Mouse (Mus musculus) neural tube, embryonic 14.5 days (tissue): ENCODE results near the gene Kalrn. TPM values are rescaled to one million over a fixed set of nuclear protein-coding genes. Genes with fewer than 3 reads are reported as not detected.
A peak's percentile ranks its signal among the peaks of the same experiment; 100 is the strongest.

ENCODE experiments used
- ATAC-seq: fragments of 200-750 bp; cut with Nextera tagmentation; 2 replicates; pipeline ENCODE4 v1.8.0; 2017; ENCODE audit warnings: low read depth, mild to moderate bottlenecking, moderate TSS enrichment, moderate library complexity
- H3K27ac ChIP-seq: fragments of 300-500 bp; sonication (generic); 2 replicates; pipeline ENCODE4 v1.5.1; 2014; ENCODE audit warnings: low read depth, mild to moderate bottlenecking, control low read depth, low read length, moderate library complexity, mixed read lengths
- H3K27me3 ChIP-seq: fragments of 300-500 bp; sonication (generic); 2 replicates; pipeline ENCODE4 v1.6.1; 2014; ENCODE audit warnings: low read length; ENCODE audit not compliant: control insufficient read depth, insufficient read depth
- H3K36me3 ChIP-seq: fragments of 300-500 bp; sonication (generic); 2 replicates; pipeline ENCODE4 v1.6.1; 2014; ENCODE audit warnings: low read length, mixed read lengths; ENCODE audit not compliant: control insufficient read depth, insufficient read depth
- H3K4me1 ChIP-seq: fragments of 300-500 bp; sonication (generic); 2 replicates; pipeline ENCODE4 v1.6.1; 2014; ENCODE audit warnings: low read length; ENCODE audit not compliant: control insufficient read depth, insufficient read depth
- H3K4me2 ChIP-seq: fragments of 300-500 bp; sonication (generic); 2 replicates; pipeline ENCODE4 v1.6.1; 2014; ENCODE audit warnings: mild to moderate bottlenecking, low read depth, low read length, control low read depth
- H3K4me3 ChIP-seq: fragments of 300-500 bp; sonication (generic); 2 replicates; pipeline ENCODE4 v1.5.1; 2014; ENCODE audit warnings: low read depth, low read length, control low read depth, mixed read lengths
- H3K9ac ChIP-seq: fragments of 300-500 bp; sonication (generic); replicated peaks from 2 replicates; pipeline ENCODE4 v1.6.1; 2014; ENCODE audit warnings: low read depth, mild to moderate bottlenecking, control low read depth, low read length, mixed read lengths
- H3K9me3 ChIP-seq: fragments of 300-500 bp; sonication (generic); 2 replicates; pipeline ENCODE4 v1.6.1; 2016; ENCODE audit warnings: low read length; ENCODE audit not compliant: control insufficient read depth
- WGBS: fragments of 180-500 bp; shearing (Covaris S2); extraction: QIAGEN DNeasy Blood & Tissue Kit; methylation state at CpG from one replicate; pipeline ENCODE4 v1.1.7; 2014; 5-methylcytosine and 5-hydroxymethylcytosine counted together
- polyA plus RNA-seq: library from polyadenylated mRNA; unstranded; fragments of >200 nt; fragmentation: Nextera tagmentation; extraction: Ambion mirVana; gene quantifications from 2 replicates; pipeline ENCODE4 v1.2.1, GENCODE M21; 2014

Gene Kalrn
- 33.8 and 34.2 TPM in 2 replicates for polyA plus RNA-seq

- under 1% methylated on average over 22 of the region's 84 CpGs for WGBS
These were observed at the start of gene Kalrn for GRCm38 (mm10) chr16:34573151-34573802. Gene Kalrn (minus strand): TSS chr16:34573532.

GRCm38 (mm10) chr16:34614021-34614420 lies 40.7 kb upstream of the Kalrn start:
- Histone ChIP-seq H3K27ac (no peak overlapping the region), H3K4me2 (no peak overlapping the region), H3K4me3 (no peak overlapping the region), H3K27me3 (no peaks in the 10 kb centered on the region), H3K4me1 (no peaks in the 10 kb centered on the region), H3K9ac (no peak overlapping the region), H3K9me3 (no peaks in the 10 kb centered on the region), H3K36me3 (no peaks in the 10 kb centered on the region)
- ATAC-seq, result no peak
- WGBS, result 81% methylated on average over 2 of the region's 2 CpGs

More at GRCm38 (mm10) chr16:34573151-34573802, at the start of gene Kalrn:
- Histone ChIP-seq H3K27me3 (no peaks in the 10 kb centered on the region), H3K4me2 (peak within 1 kb of the TSS; percentile 71), H3K9me3 (no peaks in the 10 kb centered on the region), H3K4me1 (peaks cover 27% of the 10 kb centered on the region; the same call in 1 of the 2 replicates), H3K36me3 (no peaks in the 10 kb centered on the region), H3K4me3 (peak within 1 kb of the TSS; percentile 97), H3K9ac (peak within 1 kb of the TSS; percentile 98), H3K27ac (peak within 1 kb of the TSS; percentile 96)
- ATAC-seq, result peak; percentile 93

- H3K9me3 ChIP-seq, result no peaks in the 10 kb centered on the region
- H3K27ac ChIP-seq, result no peak overlapping the region
- no peak overlapping the region for H3K9ac ChIP-seq
- ATAC-seq, result no peak
- H3K36me3 ChIP-seq, result no peaks in the 10 kb centered on the region
- no peaks in the 10 kb centered on the region for H3K27me3 ChIP-seq
- H3K4me1 ChIP-seq, result no peaks in the 10 kb centered on the region
- WGBS, result 85% methylated on average over 1 of the region's 1 CpGs
- H3K4me2 ChIP-seq, result no peak overlapping the region
- no peak overlapping the region for H3K4me3 ChIP-seq
These were observed 36.8 kb upstream of the Kalrn start for GRCm38 (mm10) chr16:34610137-34610536.

- Histone ChIP-seq H3K9me3 (no peaks in the 10 kb centered on the region), H3K9ac (no peak overlapping the region), H3K27me3 (no peaks in the 10 kb centered on the region), H3K4me1 (no peaks in the 10 kb centered on the region), H3K4me2 (no peak overlapping the region), H3K27ac (no peak overlapping the region), H3K36me3 (no peaks in the 10 kb centered on the region), H3K4me3 (no peak overlapping the region)
- ATAC-seq, result no peak
- WGBS, result 36% methylated on average over 3 of the region's 3 CpGs
These were observed 32.3 kb upstream of the Kalrn start for GRCm38 (mm10) chr16:34605679-34606078.

- Histone ChIP-seq H3K9me3 (no peaks in the 10 kb centered on the region), H3K36me3 (no peaks in the 10 kb centered on the region), H3K27ac (no peak overlapping the region), H3K4me1 (no peaks in the 10 kb centered on the region), H3K4me3 (no peak overlapping the region), H3K4me2 (no peak overlapping the region), H3K9ac (no peak overlapping the region), H3K27me3 (no peaks in the 10 kb centered on the region)
- ATAC-seq, result no peak
- WGBS, result 62% methylated on average over 6 of the region's 6 CpGs
These were observed 30.5 kb upstream of the Kalrn start for GRCm38 (mm10) chr16:34603854-34604253.

GRCm38 (mm10) chr16:34603076-34603475 lies 29.7 kb upstream of the Kalrn start:
- 72% methylated on average over 4 of the region's 4 CpGs for WGBS
- ATAC-seq, result no peak

GRCm38 (mm10) chr16:34601954-34602353 lies 28.6 kb upstream of the Kalrn start:
- ATAC-seq, result no peak
- no peak overlapping the region for H3K9ac ChIP-seq
- no peak overlapping the region for H3K27ac ChIP-seq
- H3K9me3 ChIP-seq, result no peaks in the 10 kb centered on the region
- H3K27me3 ChIP-seq, result no peaks in the 10 kb centered on the region
- H3K4me1 ChIP-seq, result no peaks in the 10 kb centered on the region
- H3K4me3 ChIP-seq, result no peak overlapping the region
- 63% methylated on average over 4 of the region's 4 CpGs for WGBS
- no peaks in the 10 kb centered on the region for H3K36me3 ChIP-seq
- H3K4me2 ChIP-seq, result no peak overlapping the region

More at GRCm38 (mm10) chr16:34603076-34603475, 29.7 kb upstream of the Kalrn start:
- Histone ChIP-seq H3K4me1 (no peaks in the 10 kb centered on the region), H3K27ac (no peak overlapping the region), H3K4me2 (no peak overlapping the region), H3K36me3 (no peaks in the 10 kb centered on the region), H3K9me3 (no peaks in the 10 kb centered on the region), H3K9ac (no peak overlapping the region), H3K4me3 (no peak overlapping the region), H3K27me3 (no peaks in the 10 kb centered on the region)

- Histone ChIP-seq H3K4me3 (no peak overlapping the region), H3K9me3 (no peaks in the 10 kb centered on the region), H3K4me2 (no peak overlapping the region), H3K27ac (no peak overlapping the region), H3K4me1 (no peaks in the 10 kb centered on the region), H3K36me3 (no peaks in the 10 kb centered on the region), H3K9ac (no peak overlapping the region), H3K27me3 (no peaks in the 10 kb centered on the region)
- ATAC-seq, result no peak
- 38% methylated on average over 3 of the region's 3 CpGs for whole genome bisulfite sequencing
These were observed 22.0 kb upstream of the Kalrn start for GRCm38 (mm10) chr16:34595294-34595693.

- H3K27me3 ChIP-seq, result no peaks in the 10 kb centered on the region
- no peak overlapping the region for H3K4me2 ChIP-seq
- no peak overlapping the region for H3K27ac ChIP-seq
- H3K4me3 ChIP-seq, result no peak overlapping the region
- WGBS, result 67% methylated on average over 8 of the region's 8 CpGs
- H3K4me1 ChIP-seq, result no peaks in the 10 kb centered on the region
- no peak overlapping the region for H3K9ac ChIP-seq
- H3K36me3 ChIP-seq, result no peaks in the 10 kb centered on the region
- ATAC-seq, result no peak
- H3K9me3 ChIP-seq, result no peaks in the 10 kb centered on the region
These were observed 21.4 kb upstream of the Kalrn start for GRCm38 (mm10) chr16:34594597-34595262.
